Mouse (Mus musculus) spleen, adult 18-20 months (tissue): Measurements from ENCODE around the gene Creb3l4.
"Not testable (repeated sequence)": the region's sequence is repeated elsewhere in the genome, so short reads cannot be mapped to it uniquely, and the experiment has no call there.

Experiments
- DNase-seq, 2 experiments: peaks; one replicate each; pipeline ENCODE4 v3.0.0; 2022; ENCODE audit warnings: mixed read lengths in 2 of 2

Creb3l4 gene

DNA sequence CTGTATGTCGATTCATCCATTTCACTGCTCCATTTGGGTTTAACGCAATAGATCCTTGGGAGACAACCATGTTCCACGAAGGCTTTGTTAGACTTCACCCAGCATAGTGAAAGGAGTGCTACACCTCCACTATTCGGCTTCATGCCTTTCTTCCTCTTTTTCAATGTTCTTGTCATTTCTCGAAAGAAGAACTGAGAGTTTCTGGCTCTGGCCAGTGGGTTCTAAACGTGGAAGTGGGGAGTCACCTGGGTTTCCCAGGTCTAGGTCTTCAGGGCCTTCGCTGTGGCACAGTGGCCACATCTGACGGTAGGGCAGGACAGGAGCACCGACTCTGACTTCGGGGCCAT, 21.3 kb upstream of the Creb3l4 start:
- no peak for DNase-seq

DNA sequence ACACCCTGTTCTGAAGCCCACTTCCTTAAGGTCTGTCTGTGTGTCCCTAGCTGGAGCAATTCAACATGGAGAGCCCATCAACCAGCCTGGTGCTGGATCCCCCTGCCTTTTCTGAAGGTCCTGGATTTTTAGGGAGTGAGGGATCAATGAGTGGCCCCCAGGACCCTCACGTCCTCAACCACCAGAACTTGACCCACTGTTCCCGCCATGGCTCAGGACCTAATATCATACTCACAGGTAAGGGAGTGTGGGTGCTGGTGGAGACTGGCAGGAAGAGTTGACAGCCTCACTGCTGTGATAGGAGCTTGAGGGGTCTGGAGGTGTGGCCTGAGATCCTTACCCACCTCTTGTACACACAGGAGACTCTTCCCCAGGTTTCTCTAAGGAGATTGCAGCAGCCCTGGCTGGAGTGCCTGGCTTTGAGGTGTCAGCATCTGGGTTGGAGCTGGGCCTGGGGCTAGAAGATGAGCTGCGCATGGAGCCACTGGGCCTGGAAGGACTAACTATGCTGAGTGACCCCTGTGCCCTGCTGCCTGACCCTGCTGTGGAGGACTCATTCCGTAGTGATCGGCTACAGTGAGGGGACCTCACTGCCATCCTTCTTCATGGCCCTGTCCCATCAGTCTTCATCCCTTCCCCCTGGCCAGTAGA, 19.9 kb upstream of the Creb3l4 start:
- DNase-seq = no peak

DNA sequence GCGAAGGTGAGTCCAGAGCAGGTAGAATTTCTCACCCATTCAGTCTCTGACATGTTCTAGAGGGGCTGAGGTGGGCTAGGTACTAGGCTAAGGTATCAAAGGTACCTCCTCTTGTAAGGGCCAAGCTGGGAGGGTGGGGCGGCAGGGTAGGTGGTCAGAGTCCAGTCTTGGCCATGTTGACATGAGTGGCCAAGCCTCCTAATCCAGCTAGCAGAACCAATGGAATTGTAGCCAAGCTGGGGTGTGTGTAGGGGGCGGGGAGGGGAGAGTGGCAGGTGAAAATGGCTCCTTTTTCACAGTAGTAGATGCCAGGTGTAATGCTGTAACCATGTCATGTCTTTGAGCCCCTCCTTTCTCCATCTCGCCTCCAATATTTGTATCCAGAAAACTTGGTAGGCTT, 15.2 kb upstream of the Creb3l4 start:
- no peak for DNase-seq

DNA sequence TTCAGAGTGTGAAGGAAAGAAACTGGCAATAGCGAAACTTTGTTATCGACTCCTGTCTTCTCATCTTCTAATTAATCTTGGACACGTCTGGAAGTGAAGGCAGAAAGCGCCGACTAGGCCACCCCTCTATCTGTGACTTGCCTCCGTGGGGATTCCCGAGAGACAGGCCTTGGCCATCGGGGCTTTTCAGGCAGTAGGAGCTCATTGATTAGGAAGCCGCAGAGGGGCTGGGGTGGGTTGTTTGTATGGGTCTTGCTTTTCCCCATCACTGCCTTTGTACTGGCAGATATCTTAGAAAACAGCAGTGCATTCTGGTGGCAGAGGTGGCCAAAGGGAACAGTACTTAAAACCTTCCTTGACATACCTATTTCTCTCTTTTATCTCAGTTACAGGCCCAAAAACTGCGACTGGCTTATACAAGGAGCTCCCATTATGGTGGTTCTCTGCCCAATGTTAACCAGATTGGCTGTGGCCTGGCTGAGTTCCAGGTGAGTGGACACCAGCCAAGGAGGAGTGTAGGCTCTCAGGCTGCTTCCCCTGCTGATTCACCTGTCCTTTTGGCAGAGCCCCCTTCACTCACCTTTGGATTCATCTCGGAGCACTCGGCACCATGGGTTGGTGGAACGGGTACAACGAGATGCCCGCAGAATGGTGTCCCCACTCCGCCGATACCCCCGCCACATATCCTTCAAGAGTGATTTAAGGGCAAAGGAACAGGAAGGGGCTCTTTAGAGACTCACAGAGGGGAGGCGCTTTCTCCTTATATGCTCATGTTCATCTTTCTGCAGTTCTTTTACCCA, 13.6 kb upstream of the Creb3l4 start:
- DNase-seq = no peak

DNA sequence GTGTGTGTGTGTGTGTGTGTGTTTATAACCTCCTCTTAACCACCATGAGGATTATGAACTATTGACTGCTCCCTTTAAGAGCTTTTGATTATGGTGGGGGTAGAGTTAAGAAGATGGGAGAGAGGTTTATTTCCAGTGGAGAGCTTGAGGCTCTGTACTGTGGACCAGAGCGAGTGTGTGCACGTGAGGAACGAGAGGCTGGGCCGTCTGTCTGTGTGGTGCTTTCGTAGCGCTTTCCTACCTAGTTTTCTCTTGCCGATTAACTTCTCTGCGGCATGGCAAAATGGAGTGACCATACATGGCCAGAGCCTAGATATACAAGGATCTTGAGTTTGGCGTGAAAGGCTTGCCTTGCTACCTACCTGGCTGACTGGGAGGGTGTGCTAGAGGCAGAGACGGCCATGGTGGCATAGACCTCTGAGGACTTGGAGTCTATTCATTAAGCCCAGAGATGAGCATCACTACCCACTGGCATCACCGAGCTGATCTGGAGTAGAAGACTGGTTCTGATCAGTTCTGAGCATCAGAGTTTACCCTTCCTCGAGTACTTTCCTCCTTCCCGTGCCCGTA, 12.6 kb upstream of the Creb3l4 start:
- DNase-seq = no peak

DNA sequence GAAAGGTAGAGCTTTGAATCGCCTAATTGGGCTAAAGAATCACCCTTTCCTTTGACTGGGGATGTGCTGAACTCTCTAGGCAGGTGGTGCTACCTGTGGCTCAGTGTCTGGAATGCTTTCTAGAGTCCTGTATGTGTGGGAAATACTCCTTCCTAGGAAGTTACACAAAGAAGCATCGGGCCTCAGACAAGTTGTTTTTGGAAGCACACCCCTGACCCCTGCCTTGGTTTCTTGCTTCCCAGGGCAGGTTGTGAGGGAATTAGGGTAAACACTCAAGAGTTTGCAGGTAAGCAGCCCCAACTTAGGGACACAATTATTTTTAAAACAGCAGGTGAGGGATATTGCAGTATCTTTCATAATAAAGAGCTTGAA, 11.9 kb upstream of the Creb3l4 start:
- no peak for DNase-seq

DNA sequence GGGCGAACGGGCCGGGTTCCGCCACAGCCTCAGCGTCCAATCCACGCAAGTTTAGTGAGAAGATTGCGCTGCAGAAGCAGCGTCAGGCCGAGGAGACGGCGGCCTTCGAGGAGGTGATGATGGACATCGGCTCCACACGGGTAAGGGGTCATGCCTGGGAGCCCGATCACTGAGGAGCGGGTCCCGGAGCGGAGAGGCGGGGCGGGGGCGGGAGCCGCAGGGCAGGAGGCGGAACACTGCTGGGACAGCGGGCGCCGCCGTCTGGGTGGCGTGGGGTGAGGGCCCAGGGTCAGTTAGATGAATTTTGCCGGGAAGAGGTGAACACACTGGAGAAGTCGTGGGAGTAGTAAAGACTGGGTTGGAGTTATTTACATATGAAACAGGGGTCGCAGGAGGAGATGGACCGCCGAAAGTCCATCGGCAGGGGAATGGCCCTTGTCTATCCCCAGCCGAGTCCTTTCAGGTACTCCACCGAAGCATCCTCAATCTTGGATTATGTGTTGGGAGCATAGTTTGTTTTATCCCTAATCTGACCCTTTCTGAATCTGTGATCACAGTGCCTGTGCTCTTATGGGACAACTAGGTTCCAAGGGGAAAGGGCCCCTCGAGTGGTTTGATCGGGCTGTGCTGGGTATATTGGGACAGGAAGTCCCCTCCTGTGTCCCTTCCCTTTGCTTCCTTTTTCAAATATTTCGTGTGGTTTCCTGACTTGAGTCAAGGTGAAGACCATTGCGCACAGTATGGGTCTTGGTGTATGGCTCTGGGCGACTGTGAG, 11.3 kb upstream of the Creb3l4 start:
- DNase-seq = peak in 1 of 2 experiments; percentile 39

DNA sequence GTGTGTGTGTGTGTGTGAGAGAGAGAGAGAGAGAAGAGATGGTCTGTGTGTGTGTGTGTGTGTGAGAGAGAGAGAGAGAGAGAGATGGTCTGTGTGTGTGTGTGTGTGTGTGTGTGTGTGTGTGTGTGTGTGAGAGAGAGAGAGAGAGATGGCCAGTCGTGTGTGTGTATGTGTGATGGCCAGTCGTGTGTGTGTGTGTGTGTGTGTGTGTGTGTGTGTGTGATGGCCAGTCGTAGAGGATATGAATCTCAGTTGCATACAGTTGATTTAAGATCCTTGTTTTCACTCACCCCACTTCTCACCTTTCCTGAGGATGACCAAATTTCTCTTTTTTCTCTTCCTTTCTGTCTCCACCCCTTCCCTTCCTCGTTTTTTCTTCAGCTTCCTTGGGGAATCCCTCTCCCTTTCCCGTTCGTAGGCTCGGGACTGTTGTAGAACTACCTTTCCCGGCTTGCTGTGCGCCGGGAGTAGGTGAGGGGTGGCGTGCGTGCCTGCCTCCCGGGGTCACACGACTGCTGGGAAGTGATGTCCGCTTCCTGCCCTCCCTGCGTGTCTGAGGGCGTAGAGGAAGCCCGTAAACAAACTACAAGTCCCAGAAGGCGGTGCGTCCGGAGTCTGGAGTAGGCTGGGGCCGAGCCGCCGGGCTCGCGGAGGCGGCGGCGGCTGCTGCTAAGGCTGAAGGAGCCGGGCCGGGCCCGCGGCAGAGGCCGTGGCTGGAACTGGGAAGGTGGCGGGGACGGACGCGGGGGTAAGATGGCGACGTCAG, 10.5 kb upstream of the Creb3l4 start, which contains the start of gene Crtc2:
TSS of gene Crtc2 (plus strand) at position 511 of the 766 bp plus-strand sequence.
- peak; percentile 85 to 91 for DNase-seq

DNA sequence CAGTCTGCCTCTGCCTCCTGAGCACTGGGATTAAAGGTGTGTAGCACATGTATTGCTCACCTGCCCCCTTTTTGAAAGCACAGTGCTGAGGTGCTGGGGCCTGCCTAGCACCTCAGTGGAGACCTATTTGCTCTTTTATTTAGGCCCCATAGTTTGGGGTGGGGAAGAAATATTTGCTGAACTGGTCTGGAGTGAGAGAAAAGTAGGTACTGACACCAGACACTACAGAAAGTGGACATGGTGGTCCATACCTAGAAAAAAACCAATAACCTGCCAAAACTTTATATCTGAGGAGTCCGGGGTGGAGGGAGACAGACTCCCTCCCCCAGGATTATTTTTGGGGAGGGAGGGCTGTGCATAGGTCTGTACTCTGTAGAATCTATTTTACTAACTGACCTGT, 9.9 kb upstream of the Creb3l4 start:
- not testable (repeated sequence) for DNase-seq

DNA sequence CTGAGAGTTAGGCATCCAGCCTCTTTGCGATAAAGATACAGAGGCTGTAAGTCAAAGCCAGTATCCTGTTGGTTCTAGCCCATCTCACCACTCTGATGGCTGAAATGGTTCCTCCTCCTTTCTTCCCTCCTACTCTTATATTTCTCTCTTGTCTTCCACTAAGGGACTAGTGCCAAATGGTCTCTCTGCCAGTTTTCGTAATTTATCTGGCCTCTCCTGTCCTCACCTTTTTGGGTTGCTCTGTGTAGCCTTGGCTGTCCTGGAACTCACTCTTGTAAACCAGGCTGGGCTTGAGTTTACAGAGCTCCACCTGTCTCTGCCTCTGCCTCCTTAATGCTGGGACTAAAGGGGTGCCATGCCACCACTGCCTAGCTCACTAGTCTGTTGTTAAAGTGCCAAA, 9.3 kb upstream of the Creb3l4 start:
- not testable (repeated sequence) for DNase-seq

DNA sequence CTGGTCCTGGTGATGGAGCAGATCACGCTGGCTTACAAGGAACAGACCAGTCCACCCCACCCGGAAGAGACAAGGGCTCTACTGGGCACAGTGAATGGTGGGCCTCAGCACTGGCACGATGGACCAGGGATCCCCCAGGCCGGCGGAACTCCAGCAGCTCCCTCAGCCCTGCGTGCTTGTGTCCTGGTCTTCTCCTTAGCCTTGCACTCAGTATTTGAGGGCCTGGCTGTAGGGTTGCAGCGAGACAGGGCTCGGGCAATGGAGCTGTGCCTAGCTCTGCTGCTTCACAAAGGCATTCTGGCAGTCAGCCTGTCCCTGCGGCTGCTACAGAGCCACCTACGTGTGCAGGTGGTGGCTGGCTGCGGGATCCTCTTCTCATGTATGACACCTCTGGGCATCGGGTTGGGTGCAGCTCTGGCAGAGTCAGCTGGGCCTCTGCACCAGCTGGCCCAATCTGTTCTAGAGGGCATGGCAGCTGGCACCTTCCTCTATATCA, 8.5 kb upstream of the Creb3l4 start:
- DNase-seq = not testable (repeated sequence)

DNA sequence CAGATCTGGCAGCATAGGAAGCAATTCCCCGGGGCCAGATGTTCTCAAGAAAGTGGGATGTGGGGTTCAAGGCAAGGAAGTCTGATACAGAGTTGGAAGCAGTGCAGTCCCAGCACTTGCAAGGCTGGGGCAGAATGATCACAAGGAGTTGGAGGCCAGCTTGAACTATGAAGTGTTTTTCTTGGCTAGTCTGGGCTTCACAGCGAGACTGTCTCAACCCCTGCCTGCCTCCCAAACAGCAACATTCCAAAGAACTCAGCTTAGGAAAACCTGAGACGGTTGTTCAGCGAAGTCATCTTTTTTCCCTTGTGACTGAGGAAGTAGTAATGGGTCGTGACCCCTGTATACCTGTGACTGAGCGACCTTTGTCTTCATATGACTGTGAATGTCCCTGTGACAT, 7.5 kb upstream of the Creb3l4 start:
- DNase-seq = no peak

DNA sequence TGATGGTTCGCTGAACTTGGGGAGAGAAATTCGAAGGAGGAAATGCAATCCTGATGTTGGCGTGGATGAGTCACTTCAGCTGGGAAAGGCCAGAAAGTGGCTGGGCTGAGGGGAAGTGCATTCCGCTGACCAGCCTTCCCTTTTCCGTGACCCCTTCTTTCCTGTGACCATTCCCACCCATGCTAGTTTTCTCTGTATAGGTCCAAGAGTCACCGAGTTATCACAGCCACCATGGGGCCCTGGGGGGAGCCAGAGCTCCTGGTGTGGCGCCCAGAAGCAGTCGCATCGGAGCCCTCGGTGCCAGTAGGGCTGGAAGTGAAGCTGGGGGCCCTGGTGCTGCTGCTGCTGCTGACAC, 5.4 kb upstream of the Creb3l4 start:
- no peak for DNase-seq

DNA sequence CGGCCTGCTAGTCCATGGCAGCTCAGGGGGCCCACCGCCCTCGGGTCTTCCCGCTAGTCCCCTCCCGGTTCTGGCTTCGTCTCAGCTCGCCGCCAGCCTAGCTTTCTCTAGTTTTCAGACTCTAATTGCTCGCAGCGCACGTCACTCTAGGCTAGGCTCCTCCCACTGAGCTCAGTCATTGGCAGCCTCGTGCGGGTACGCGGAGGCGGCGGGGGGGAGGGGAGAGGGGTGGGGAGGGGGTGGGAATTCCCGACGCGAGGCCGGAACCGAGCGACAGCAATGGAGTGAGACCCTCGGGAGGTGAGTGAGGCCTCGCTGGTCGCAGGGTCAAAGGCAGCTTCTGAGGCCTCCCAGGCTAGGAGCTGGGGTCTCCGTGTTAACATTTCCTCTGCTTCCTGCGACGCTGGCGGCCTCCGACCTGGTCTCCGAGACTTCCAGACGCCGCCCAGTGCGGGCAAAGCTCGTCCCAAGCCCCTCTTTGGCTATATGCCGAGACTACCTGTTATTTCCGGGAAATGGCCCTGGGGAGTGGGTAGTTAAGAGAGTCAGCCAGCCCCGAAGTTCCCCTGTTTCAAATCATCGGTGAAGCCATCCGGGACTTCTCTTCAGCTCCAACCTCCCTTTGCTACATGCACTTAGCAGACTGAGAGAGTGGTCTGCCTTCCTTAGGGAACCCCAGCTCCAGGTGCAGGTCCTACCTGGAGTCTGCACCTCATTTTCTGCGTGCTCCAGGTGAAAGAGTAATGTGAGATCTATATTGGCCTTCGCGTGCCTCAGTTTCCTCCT, 4.8 kb upstream of the Creb3l4 start, which contains the start of gene Slc39a1:
TSS of gene Slc39a1 (plus strand) at position 213 of the 786 bp plus-strand sequence.
- peak; percentile 84 to 86 for DNase-seq

DNA sequence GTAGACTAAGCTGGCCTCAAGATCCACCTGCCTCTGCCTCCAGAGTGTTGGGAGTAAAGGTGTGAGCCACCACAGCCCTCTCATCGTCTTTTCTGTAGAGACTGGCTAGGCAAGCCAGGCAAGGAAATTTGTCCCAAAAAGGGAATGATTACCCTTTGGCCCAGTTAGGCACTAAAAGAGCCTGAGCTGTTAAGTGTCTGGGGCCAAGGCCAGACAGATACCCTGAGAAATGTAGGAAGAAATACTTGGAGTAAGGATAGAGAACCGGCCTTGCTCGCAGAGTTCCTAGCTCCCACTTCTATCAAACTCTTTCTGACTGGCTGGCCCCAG, 4.3 kb upstream of the Creb3l4 start:
- DNase-seq = no peak

DNA sequence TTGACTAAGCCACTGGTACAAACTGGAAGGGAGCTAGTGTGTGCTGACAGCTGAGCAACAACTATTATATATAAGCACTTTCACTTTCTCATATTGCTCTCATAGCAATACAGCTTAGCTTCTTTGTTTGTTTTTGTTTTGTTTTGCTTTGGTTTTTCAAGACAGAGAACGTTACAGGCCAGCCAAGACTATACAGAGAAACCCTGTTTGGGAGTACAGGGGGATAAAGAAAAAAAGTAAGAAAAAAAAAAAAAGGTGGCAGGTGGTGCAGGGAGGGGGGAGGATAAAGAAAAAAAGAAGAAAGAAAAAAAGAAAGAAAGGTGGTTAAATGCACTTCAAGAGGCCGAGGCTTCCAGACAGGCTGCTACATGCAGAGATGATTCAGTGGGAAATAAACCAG, 2.1 kb upstream of the Creb3l4 start:
- DNase-seq = no peak

DNA sequence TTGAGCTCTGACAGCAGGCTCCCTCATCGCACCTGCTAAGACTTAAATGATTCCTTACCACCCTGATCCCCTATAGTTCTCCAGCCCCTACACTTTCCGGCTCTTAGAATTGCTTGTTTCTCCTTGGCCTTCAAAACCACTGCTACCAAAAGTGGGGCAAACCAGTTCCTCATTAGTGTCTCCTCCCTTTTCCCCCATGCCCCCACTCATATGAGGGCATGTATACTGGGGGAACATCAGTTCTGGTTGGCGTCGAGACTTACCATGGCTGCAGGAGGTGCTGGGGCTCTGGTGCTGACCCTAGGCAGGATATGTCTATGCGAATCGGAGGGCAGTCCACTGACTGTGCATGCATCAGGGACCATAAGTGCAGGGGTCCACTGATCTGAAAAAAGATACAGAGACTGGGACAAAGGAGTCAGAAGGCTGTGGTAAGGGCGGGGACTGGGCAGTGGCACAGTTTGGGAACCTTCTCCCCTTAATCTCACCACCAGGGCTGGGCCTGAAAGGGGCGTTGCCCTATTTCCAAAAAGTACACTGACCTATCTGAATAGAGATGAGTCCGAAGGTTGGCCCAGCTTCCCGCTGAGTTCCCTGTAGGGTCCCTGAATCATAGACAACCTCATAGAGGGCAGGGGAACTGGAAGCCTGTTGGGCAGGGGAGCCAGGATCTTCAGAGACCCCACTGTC, 1.5 kb downstream of the Creb3l4 start:
- DNase-seq = no peak

DNA sequence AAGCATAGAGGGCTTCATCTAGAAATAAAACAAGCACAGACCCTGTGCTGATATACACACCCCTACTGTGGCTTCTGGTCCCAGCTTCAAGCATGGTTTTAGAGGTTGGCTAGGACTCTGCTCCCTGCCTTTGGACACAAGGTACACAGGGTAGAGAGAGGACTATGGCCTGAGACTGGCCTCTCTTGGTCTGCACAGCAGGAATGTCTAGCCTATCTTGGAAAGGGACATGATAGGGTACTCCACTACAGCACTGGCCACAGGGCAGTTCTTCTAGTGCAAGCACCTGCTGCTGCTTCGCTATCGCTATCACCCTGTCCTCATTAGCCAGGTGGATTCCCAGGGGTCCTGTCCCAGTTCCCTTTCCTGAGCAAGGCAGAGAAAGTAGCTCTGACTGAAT, 2.1 kb downstream of the Creb3l4 start:
- no peak for DNase-seq

DNA sequence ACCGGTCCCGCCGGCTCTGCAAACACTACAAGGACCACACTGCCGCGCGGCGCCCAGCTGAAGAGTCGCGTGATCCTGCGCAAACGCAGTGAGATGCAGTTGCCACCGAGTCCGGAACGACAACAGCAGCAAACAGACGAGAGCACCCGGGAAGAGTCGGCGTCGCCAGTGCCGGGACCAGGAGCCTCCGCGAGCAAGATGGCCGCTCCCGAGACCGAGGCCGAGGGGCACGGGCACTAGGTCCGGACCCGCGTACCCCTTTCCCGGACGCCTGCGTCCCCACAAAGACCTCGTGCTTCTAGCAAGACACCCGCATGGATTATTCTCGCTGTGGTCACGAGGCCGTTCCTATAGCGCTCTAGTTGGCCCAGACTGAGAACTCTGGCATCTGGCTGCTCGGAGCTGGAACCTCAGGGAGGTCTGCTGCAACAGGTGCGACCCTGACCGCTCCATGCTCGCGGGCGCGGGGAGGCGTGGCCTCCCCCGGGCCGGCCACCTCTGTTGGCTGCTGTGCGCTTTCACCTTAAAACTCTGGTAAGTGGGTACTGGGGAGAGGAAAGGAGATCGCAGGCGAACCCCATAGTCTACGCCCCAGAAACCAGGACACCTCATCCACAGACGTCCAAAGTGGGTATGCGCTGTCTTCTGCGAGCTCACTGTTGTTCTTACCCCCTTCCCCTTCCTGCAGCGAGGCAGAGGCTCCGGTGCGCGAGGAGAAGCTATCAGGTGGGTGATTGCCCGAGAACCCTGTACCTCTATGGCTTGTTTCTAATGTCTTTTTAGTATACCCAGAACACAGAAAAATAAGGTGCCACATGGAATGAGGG, 11.6 kb downstream of the Creb3l4 start, which contains the start of gene Jtb:
TSS of gene Jtb (plus strand) at position 91 of the 827 bp plus-strand sequence.
- DNase-seq = peak; percentile 83 to 88

DNA sequence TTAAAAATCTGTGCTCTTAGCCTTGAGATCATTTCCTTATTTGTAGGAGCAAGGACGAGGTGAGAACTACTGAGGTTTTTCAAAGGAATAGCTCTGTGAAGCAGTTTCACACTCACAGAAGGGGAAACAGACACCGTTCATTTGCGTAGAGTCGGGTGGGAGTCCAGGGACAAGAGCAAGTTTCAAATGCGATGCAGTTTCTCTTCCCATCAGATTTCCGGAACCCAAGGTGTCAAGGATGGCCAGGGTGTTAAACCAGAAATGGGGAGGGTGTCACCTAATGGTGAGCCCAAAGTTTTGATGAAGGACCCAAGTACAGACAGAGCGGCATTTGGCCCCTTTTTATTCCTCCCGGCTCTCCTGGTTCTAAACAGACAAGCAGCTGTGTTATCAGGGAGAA, 12.2 kb downstream of the Creb3l4 start:
- DNase-seq = peak in 1 of 2 experiments; percentile 24
